Mouse (Mus musculus) embryonic facial prominence, embryonic 12.5 days (tissue): ENCODE measurements around the gene Kcnj9. TPM values are rescaled to one million over a fixed set of nuclear protein-coding genes. Genes with fewer than 3 reads are reported as not detected.

Experiments used
- ATAC-seq: fragments of 200-750 bp; cut with Nextera tagmentation; 2 replicates; pipeline ENCODE4 v1.8.0; 2017; ENCODE audit not compliant: insufficient number of reproducible peaks, insufficient read depth, low FRiP score, low TSS enrichment
- H3K27ac ChIP-seq: fragments of 300-500 bp; sonication (generic); 2 replicates; pipeline ENCODE4 v1.5.1; 2016; ENCODE audit warnings: mild to moderate bottlenecking
- H3K27me3 ChIP-seq: fragments of 300-500 bp; sonication (generic); 2 replicates; pipeline ENCODE4 v1.6.1; 2016; ENCODE audit warnings: mild to moderate bottlenecking, moderate library complexity
- H3K36me3 ChIP-seq: fragments of 300-500 bp; sonication (generic); 2 replicates; pipeline ENCODE4 v1.6.1; 2016; ENCODE audit warnings: mild to moderate bottlenecking
- H3K4me1 ChIP-seq: fragments of 300-500 bp; sonication (generic); 2 replicates; pipeline ENCODE4 v1.6.1; 2016
- H3K4me2 ChIP-seq: fragments of 300-500 bp; sonication (generic); replicated peaks from 2 replicates; pipeline ENCODE4 v1.6.1; 2016; ENCODE audit warnings: mild to moderate bottlenecking, moderate library complexity
- H3K4me3 ChIP-seq: fragments of 300-500 bp; sonication (generic); 2 replicates; pipeline ENCODE4 v1.5.1; 2016; ENCODE audit warnings: mild to moderate bottlenecking
- H3K9ac ChIP-seq: fragments of 300-500 bp; sonication (generic); 2 replicates; pipeline ENCODE4 v1.6.1; 2016; ENCODE audit warnings: mild to moderate bottlenecking, moderate library complexity
- H3K9me3 ChIP-seq: fragments of 300-500 bp; sonication (generic); 2 replicates; pipeline ENCODE4 v1.6.1; 2016; ENCODE audit warnings: mild to moderate bottlenecking, moderate library complexity
- WGBS: fragments of 180-500 bp; shearing (Covaris S2); methylation state at CpG from one replicate; pipeline ENCODE4 v1.1.7; 2016; 5-methylcytosine and 5-hydroxymethylcytosine counted together
- polyA plus RNA-seq: library from polyadenylated mRNA; unstranded; fragments of >200 nt; fragmentation: Nextera tagmentation; extraction: Ambion mirVana; gene quantifications from 2 replicates; pipeline ENCODE4 v1.2.1, GENCODE M21; 2016

Gene Kcnj9
- polyA plus RNA-seq, 1 experiment from 2014 or later: 0.15 TPM

DNA sequence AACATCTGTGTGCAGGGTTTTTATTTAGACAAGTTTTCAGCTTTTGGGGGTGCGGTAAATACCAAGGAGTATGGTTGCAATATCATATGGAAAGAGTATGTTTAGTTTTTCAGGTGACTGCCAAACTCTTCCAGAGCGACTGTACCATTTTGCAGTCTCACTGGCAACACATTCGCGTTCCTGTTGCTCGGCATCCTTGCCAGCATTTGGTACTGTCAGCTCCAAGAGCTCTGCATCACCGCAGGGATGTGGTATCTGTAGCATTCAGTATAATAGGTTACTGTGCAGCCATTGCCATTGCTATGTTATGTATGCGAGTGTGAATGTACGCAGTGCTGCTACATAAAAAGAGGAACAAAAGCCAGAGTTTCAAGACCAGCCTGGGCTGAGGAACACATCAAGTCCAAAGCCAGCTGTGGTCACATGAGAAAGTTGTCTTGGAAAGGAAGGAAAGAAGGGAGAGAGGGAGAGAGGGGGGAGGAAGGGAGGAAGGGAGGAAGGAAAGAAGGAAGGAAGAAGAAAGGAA lies 2.4 kb upstream of the Kcnj9 start:
- no peak for ATAC-seq
- WGBS: 72% methylated on average over 8 of the region's 8 CpGs
- H3K4me1 ChIP-seq: no peaks in the 10 kb centered on the region
- H3K27me3 ChIP-seq: peaks cover 55% of the 10 kb centered on the region
- no peak overlapping the region for H3K9ac ChIP-seq
- no peaks in the 10 kb centered on the region for H3K9me3 ChIP-seq
- no peak overlapping the region for H3K4me3 ChIP-seq
- H3K36me3 ChIP-seq: no peaks in the 10 kb centered on the region
- no peak overlapping the region for H3K4me2 ChIP-seq
- H3K27ac ChIP-seq: no peak overlapping the region

DNA sequence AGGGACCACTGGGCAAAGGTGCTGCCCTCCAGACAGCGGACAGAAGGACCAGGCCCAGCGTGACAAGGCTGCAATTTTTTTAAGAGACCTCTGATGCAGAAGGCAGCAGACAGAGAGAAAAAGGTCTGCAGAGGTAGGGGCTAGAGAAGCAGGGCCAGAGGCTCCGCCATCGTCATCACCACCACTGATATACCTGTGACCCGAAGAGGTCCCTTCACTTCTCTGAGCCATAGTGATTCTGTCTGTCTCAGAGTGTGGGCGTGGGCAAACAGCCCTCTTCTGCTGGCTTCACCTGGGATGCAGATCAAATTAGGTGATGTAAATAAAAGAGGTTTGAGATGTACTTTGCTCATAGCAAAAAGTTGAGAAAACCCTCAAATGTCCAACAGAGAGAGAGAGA lies 498 bp upstream of the Kcnj9 start:
- H3K36me3 ChIP-seq: no peaks in the 10 kb centered on the region
- ATAC-seq: no peak
- peaks cover 68% of the 10 kb centered on the region for H3K27me3 ChIP-seq
- H3K27ac ChIP-seq: no peak overlapping the region
- no peaks in the 10 kb centered on the region for H3K4me1 ChIP-seq
- H3K4me2 ChIP-seq: no peak overlapping the region
- no peaks in the 10 kb centered on the region for H3K9me3 ChIP-seq
- H3K9ac ChIP-seq: no peak overlapping the region
- WGBS: 76% methylated on average over 6 of the region's 6 CpGs
- H3K4me3 ChIP-seq: no peak overlapping the region

DNA sequence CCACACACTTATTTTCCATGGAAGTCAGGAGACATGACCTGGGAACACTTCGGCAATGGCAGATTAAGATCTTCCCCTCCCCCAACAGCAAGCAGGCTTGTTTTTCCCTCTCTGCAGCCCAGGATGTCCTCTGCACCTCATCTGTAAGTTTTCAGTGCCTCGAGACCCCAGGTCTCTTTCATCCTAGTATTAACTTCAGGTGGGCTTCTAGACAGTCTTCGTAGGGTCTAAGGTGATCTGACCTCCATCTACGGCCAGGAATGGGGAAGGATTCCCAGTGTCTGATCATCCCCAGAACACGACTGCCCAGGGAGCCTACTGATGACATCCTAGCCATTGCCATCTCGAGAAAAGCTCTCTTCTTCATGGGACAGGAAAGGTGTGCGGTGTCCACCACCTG lies 657 bp downstream of the Kcnj9 start:
- Histone ChIP-seq H3K4me1 (no peaks in the 10 kb centered on the region), H3K27ac (no peak overlapping the region), H3K9me3 (no peaks in the 10 kb centered on the region), H3K36me3 (no peaks in the 10 kb centered on the region), H3K9ac (no peak overlapping the region), H3K4me2 (no peak overlapping the region), H3K27me3 (peaks cover 58% of the 10 kb centered on the region), H3K4me3 (no peak overlapping the region)
- WGBS: 78% methylated on average over 7 of the region's 7 CpGs
- no peak for ATAC-seq

DNA sequence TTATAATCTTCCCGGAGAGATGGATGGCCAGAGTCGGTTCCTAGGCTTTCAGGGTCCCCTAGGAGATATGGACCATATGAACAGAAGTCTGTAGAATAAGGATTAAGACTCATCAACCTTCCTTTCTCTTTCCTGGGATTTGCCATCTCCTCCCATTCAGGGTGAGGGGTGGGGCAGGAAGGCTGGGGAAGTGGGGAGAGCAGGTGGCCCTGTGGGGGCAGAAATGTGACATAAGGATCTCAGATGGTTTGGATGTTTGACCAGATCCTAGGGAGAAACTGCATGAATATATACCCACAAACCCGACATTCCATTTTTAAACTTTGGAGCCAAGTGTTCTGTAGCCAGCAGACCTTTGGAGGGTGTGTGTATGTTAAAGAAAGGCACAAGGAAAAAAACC lies 1.1 kb downstream of the Kcnj9 start:
- H3K4me1 ChIP-seq: no peaks in the 10 kb centered on the region
- no peak overlapping the region for H3K27ac ChIP-seq
- no peak for ATAC-seq
- 80% methylated on average over 3 of the region's 3 CpGs for WGBS
- no peak overlapping the region for H3K4me3 ChIP-seq
- H3K9ac ChIP-seq: no peak overlapping the region
- no peak overlapping the region for H3K4me2 ChIP-seq
- peaks cover 58% of the 10 kb centered on the region for H3K27me3 ChIP-seq
- no peaks in the 10 kb centered on the region for H3K9me3 ChIP-seq
- H3K36me3 ChIP-seq: no peaks in the 10 kb centered on the region

DNA sequence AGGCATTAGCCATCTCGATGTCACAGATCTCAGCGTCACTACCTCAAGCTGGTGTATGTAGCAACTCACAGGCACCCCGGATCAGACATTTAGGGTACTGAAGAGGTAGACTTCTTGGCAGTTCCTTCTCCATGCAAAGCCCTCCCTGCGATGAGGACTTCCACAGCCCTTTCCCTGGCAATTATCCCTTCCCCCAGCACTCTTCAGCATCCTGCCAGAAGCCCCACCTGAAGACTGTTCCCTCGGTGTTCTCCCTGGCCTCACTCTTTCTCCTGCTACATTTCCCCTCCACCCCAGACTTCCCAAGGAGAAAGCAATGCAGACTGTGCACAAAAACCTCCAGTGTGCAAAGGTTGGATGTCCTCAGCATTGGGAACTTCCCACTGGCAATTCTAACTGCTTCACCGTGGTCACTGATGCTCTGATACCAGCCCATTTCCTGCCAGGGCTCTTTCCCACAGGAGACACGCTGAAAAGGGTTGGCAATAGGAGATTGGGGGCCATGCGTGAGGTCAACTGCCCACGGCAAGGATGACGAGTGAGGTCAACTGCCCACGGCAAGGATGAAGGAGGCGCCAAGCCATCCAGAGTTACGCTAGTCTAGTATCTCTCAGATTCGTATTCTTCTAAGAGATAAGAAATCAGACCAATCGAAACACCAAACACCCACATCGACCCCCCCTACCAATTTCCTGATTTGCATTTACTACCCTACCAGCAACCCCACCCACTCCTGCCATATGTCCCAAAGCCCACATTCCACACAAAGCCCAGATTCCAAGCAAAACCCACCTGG lies 1.7 kb downstream of the Kcnj9 start:
- Histone ChIP-seq H3K4me2 (no peak overlapping the region), H3K27ac (no peak overlapping the region), H3K4me1 (no peaks in the 10 kb centered on the region), H3K27me3 (peaks cover 58% of the 10 kb centered on the region), H3K9ac (no peak overlapping the region), H3K36me3 (no peaks in the 10 kb centered on the region), H3K4me3 (no peak overlapping the region), H3K9me3 (no peaks in the 10 kb centered on the region)
- no peak for ATAC-seq
- 81% methylated on average over 16 of the region's 16 CpGs for WGBS

DNA sequence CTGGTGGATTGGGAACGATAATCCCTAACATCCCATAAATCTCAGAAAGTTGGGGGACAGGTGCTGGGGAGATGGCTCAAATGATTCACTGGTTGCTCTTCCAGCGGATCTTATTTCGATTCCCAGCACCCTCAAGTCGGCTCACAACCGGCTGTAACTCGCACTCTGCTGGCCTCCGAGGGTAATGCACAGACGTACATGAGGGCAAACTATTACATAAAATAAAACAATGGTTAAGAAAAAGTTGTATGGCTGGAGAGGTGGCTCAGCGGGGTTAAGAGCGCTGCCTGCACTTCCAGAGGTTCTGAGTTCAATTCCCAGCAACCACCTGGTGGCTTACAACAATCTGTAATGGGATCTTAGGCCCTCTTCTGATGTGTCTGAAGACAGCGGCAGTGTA lies 2.4 kb downstream of the Kcnj9 start:
- H3K4me2 ChIP-seq: peak overlapping the region; percentile 81
- H3K9ac ChIP-seq: no peak overlapping the region
- 62% methylated on average over 11 of the region's 11 CpGs for WGBS
- H3K4me3 ChIP-seq: peak overlapping the region; percentile 46
- peaks cover 58% of the 10 kb centered on the region for H3K27me3 ChIP-seq
- no peaks in the 10 kb centered on the region for H3K9me3 ChIP-seq
- H3K36me3 ChIP-seq: no peaks in the 10 kb centered on the region
- H3K4me1 ChIP-seq: no peaks in the 10 kb centered on the region
- ATAC-seq: no peak
- no peak overlapping the region for H3K27ac ChIP-seq

DNA sequence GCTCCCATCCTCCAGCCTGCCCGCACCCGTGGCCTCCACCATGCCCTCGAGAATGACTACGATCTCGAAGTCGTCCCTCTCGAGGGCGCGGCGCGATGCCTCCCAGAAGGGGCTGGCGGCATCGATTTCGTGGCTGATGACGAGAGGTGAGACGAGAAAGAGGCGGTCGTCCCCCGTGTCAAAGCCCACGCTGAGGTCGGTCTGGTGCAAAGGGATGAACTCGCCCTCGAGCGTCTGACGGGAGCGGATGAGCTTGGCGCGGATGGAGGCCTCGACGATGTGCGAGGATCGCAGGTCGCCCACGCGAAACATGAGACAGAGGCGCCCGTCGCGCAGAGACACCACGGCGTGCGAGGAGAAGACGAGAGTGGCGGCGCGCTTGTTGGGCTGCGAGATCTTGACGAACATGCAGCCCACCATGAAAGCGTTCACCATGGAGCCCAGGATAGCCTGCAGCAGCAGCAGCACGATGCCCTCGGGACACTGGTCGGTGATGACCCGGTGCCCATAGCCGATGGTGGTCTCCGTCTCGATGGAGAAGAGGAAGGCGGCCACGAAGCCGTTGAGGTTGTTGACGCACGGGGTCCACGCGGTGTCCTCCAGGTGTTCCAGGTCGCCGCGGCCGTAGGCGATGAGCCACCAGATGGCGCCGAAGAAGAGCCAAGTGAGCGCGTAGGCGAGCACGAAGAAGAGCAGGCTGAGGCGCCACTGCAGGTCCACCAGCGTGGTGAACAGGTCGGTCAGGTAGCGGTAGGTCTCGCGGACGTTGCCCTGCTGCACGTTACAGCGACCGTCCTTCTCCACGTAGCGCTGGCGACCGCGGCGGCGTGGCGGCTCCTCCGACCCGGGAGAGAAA lies 3.2 kb downstream of the Kcnj9 start:
- H3K4me3 ChIP-seq: peak overlapping the region; percentile 46
- H3K4me2 ChIP-seq: peak overlapping the region; percentile 81
- no peaks in the 10 kb centered on the region for H3K4me1 ChIP-seq
- 22% methylated on average over 93 of the region's 94 CpGs for WGBS
- peaks cover 55% of the 10 kb centered on the region for H3K27me3 ChIP-seq
- 0 out of 2 replicates have a peak, but pooled peaks cover 2% of the 10 kb centered on the region for H3K36me3 ChIP-seq
- no peaks in the 10 kb centered on the region for H3K9me3 ChIP-seq
- H3K9ac ChIP-seq: 0 out of 2 replicates have a peak overlapping the region, but pooled peaks have one; percentile 15
- ATAC-seq: peak; percentile 58
- H3K27ac ChIP-seq: no peak overlapping the region

DNA sequence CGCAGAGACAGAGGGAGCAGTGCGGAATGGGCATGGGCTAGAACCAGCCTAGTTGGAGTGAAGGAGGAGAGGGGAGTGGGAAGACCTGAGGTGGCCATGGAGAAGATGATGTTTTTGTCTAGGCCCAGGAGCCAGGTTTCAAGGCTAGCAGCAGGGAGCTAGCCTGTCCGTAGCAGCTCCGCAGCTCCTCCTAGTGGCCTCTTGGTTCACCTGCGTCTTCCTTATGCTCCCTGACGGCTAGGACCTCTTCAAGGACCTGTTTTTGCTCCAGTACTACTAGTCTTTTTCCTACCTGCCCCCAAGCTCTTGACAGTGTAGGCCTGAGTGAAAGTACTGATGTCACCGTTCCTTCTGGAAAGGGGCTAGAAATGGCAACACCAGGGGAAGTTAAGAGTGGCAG lies 4.4 kb downstream of the Kcnj9 start:
- Histone ChIP-seq H3K27me3 (peaks cover 49% of the 10 kb centered on the region), H3K4me1 (no peaks in the 10 kb centered on the region)

DNA sequence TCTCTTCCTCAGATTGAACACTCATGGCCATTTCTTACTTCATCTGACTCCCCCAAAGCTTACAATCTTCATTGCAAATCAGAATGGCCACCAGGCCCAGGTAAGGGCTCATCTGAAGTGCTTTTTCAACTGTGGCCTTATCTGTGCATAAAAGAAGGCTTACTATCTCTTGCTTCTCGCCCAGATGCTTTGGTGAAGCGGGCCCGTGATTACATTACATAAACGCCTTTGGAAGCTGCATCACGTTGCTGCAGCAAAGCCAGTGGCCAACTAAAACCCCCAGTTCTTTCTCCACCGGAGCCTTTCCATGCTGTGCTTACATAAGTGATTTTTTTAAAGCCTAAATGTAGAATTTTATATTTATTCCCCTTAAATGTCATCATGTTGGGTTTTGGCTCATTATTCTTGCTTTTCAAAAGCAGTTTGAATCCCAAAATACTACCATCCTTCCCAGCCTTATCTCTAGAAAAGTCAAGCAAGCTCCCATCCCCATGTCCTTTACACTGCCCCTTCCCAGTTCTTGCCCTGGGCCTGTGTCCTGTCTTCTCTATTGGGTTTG lies 5.2 kb downstream of the Kcnj9 start:
- Histone ChIP-seq H3K9me3 (no peaks in the 10 kb centered on the region), H3K4me2 (no peak overlapping the region), H3K9ac (no peak overlapping the region), H3K27me3 (peaks cover 41% of the 10 kb centered on the region), H3K27ac (no peak overlapping the region), H3K4me1 (no peaks in the 10 kb centered on the region), H3K36me3 (0 out of 2 replicates have a peak, but pooled peaks cover 6% of the 10 kb centered on the region), H3K4me3 (no peak overlapping the region)
- ATAC-seq: no peak
- WGBS: 53% methylated on average over 6 of the region's 6 CpGs

More for the DNA sequence above, 4.4 kb downstream of the Kcnj9 start:
- 0 out of 2 replicates have a peak, but pooled peaks cover 6% of the 10 kb centered on the region for H3K36me3 ChIP-seq
- WGBS: 11% methylated on average over 7 of the region's 7 CpGs
- no peaks in the 10 kb centered on the region for H3K9me3 ChIP-seq
- 0 out of 2 replicates have a peak, but pooled peaks have one; percentile 17 for ATAC-seq
- no peak overlapping the region for H3K27ac ChIP-seq
- no peak overlapping the region for H3K4me2 ChIP-seq
- H3K4me3 ChIP-seq: no peak overlapping the region
- no peak overlapping the region for H3K9ac ChIP-seq

DNA sequence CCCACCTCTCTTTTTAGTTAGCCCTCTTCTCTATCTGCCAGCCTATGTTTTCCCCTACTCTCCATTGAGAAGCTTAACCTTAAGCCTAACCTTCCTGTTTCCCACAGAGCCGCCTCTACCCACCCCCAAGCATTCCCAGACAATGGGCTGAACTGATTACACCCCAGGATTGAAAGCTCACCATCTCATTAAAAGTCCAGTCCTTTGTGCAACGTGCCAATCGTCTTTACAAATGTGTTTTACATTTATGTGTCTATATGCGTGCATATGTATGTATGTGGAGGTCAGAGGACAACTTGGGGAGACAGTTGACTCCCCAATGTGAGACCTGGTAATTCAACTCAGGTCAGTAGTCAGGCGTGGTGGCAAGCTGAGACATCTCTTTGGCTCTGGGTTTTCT lies 5.8 kb downstream of the Kcnj9 start:
- no peaks in the 10 kb centered on the region for H3K4me1 ChIP-seq

DNA sequence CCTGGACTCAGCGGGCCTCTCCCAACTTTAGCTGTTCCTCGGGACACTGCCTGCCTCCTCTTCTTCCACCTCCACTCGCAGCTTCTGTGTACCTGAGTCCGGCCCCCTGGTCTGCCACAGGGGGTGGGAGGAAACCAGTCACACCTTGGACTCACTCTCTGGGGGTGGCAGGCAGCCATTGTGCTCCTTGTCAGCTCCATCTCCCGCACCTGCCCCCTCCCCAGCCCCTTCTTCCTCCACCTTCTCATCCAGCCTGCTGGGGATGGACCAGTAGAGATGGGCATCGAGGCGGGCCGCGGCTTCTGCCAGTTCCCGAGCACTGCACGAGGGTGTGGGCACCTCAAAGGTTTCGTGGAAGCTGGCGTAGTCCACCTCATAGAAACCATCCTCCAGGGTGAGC lies 6.4 kb downstream of the Kcnj9 start:
- H3K36me3 ChIP-seq: peaks cover 15% of the 10 kb centered on the region; the same call in 1 of the 2 replicates
- peaks cover 30% of the 10 kb centered on the region for H3K27me3 ChIP-seq
- H3K9ac ChIP-seq: no peak overlapping the region
- H3K9me3 ChIP-seq: no peaks in the 10 kb centered on the region
- WGBS: 53% methylated on average over 13 of the region's 13 CpGs
- no peak overlapping the region for H3K4me3 ChIP-seq
- ATAC-seq: no peak
- H3K27ac ChIP-seq: no peak overlapping the region
- H3K4me2 ChIP-seq: no peak overlapping the region
- H3K4me1 ChIP-seq: no peaks in the 10 kb centered on the region

More for the DNA sequence above, 5.8 kb downstream of the Kcnj9 start:
- H3K9me3 ChIP-seq: no peaks in the 10 kb centered on the region
- 27% methylated on average over 5 of the region's 5 CpGs for WGBS
- no peak overlapping the region for H3K27ac ChIP-seq
- no peak overlapping the region for H3K9ac ChIP-seq
- H3K4me2 ChIP-seq: no peak overlapping the region
- peaks cover 9% of the 10 kb centered on the region; the same call in 1 of the 2 replicates for H3K36me3 ChIP-seq
- H3K4me3 ChIP-seq: no peak overlapping the region
- peaks cover 35% of the 10 kb centered on the region for H3K27me3 ChIP-seq
- no peak for ATAC-seq
